Mouse (Mus musculus) thymus, postnatal 4 days (tissue): Measurements from ENCODE around the gene Ssh3.

Experiments used
- DNase-seq: peaks from one replicate; pipeline ENCODE4 v3.0.0; 2021

The Ssh3 gene

GRCm38 (mm10) chr19:4268566-4269361 is at the start of gene Ssh3:
Gene Ssh3, minus strand, starts transcription at chr19:4269180.
- peak; percentile 77 for DNase-seq

GRCm38 (mm10) chr19:4317181-4317580 is 48.2 kb upstream of the Ssh3 start:
- DNase-seq = no peak

GRCm38 (mm10) chr19:4315223-4315944 is 46.4 kb upstream of the Ssh3 start:
- no peak for DNase-seq

- DNase-seq = peak; percentile 69
Measured at GRCm38 (mm10) chr19:4309776-4310185, 40.8 kb upstream of the Ssh3 start.

GRCm38 (mm10) chr19:4309302-4309701 is 40.3 kb upstream of the Ssh3 start:
- DNase-seq = no peak

- DNase-seq = peak; percentile 93
Measured at GRCm38 (mm10) chr19:4306190-4306577, 37.2 kb upstream of the Ssh3 start, which contains the start of gene Grk2. Gene Grk2, minus strand, starts transcription at chr19:4306222.

- peak; percentile 75 for DNase-seq
Measured at GRCm38 (mm10) chr19:4305491-4306189, 36.7 kb upstream of the Ssh3 start.

- peak; percentile 48 for DNase-seq
Measured at GRCm38 (mm10) chr19:4304871-4305321, 35.9 kb upstream of the Ssh3 start.

- DNase-seq = peak; percentile 74
Measured at GRCm38 (mm10) chr19:4304251-4304821, 35.4 kb upstream of the Ssh3 start.

GRCm38 (mm10) chr19:4303640-4303995 is 34.6 kb upstream of the Ssh3 start:
- DNase-seq = peak; percentile 51

GRCm38 (mm10) chr19:4302936-4303639 is 34.1 kb upstream of the Ssh3 start:
- peak; percentile 45 for DNase-seq

GRCm38 (mm10) chr19:4301735-4302651 is 33.0 kb upstream of the Ssh3 start:
- peak; percentile 82 for DNase-seq

- DNase-seq = peak; percentile 50
Measured at GRCm38 (mm10) chr19:4300852-4301734, 32.1 kb upstream of the Ssh3 start.

GRCm38 (mm10) chr19:4300271-4300704 is 31.3 kb upstream of the Ssh3 start:
- DNase-seq = peak; percentile 78

- DNase-seq = peak; percentile 37
Measured at GRCm38 (mm10) chr19:4299574-4300270, 30.7 kb upstream of the Ssh3 start.

- no peak for DNase-seq
Measured at GRCm38 (mm10) chr19:4299126-4299525, 30.1 kb upstream of the Ssh3 start.

- DNase-seq = peak; percentile 45
Measured at GRCm38 (mm10) chr19:4298322-4299121, 29.5 kb upstream of the Ssh3 start.

GRCm38 (mm10) chr19:4297851-4298250 is 28.9 kb upstream of the Ssh3 start:
- peak; percentile 56 for DNase-seq

GRCm38 (mm10) chr19:4296611-4297010 is 27.6 kb upstream of the Ssh3 start:
- peak; percentile 35 for DNase-seq
